Mouse (Mus musculus) hematopoietic stem cell, adult 5-6 weeks (primary cell): Measurements from ENCODE around the gene Hoxa13. TPM values are rescaled to one million over a fixed set of nuclear protein-coding genes. Genes with fewer than 3 reads are reported as not detected.

ENCODE experiments used
- ATAC-seq, 2 experiments: fragments of 125-278 bp in 1 of 2; replicated peaks in 1 of 2; 2 replicates each; pipeline ENCODE4 v1.8.0; 2016 to 2017; ENCODE audit warnings: inconsistent platforms in 2 of 2, mild to moderate bottlenecking in 2 of 2, moderate number of reproducible peaks in 2 of 2, low read depth in 1 of 2, moderate TSS enrichment in 1 of 2; ENCODE audit not compliant: low FRiP score in 2 of 2, poor library complexity in 2 of 2, severe bottlenecking in 2 of 2, insufficient read depth in 1 of 2, low TSS enrichment in 1 of 2
- total RNA-seq: library from RNA; stranded (forward); fragments of 172-1452, 232-1000 nt; gene quantifications from 2 replicates; pipeline ENCODE4 v1.2.3, GENCODE M21; 2017

Hoxa13 gene
- total RNA-seq, 1 experiment from 2014 or later, result not detected

GRCm38 (mm10) chr6:52231885-52232567 lies 28.7 kb downstream of the Hoxa13 start:
- ATAC-seq, result no peak

GRCm38 (mm10) chr6:52230516-52231165 lies 30.0 kb downstream of the Hoxa13 start, which contains the start of gene Hoxa9:
TSS of gene Hoxa9 (minus strand) at chr6:52231089.
- ATAC-seq, result no peak

GRCm38 (mm10) chr6:52229558-52230416 lies 30.9 kb downstream of the Hoxa13 start:
- ATAC-seq, result no peak

GRCm38 (mm10) chr6:52228475-52229465 lies 31.9 kb downstream of the Hoxa13 start:
- no peak for ATAC-seq

- no peak for ATAC-seq
These were observed 33.0 kb downstream of the Hoxa13 start for GRCm38 (mm10) chr6:52227470-52228222.

- ATAC-seq, result no peak
These were observed 34.0 kb downstream of the Hoxa13 start for GRCm38 (mm10) chr6:52226569-52227257.

GRCm38 (mm10) chr6:52225612-52226568 lies 34.8 kb downstream of the Hoxa13 start:
- peak; percentile 50 to 56 for ATAC-seq

GRCm38 (mm10) chr6:52224895-52225611 lies 35.6 kb downstream of the Hoxa13 start:
- ATAC-seq, result no peak

- no peak for ATAC-seq
These were observed 36.5 kb downstream of the Hoxa13 start for GRCm38 (mm10) chr6:52223939-52224760.

GRCm38 (mm10) chr6:52222729-52223128 lies 38.0 kb downstream of the Hoxa13 start:
- ATAC-seq, result no peak

- 0 out of 4 replicates have a peak, but pooled peaks of 1 of the 2 experiments have one; percentile 6 for ATAC-seq
These were observed 38.5 kb downstream of the Hoxa13 start for GRCm38 (mm10) chr6:52221993-52222685.

GRCm38 (mm10) chr6:52221337-52221992 lies 39.2 kb downstream of the Hoxa13 start, which contains the start of gene Hoxa7:
TSS of gene Hoxa7 (minus strand) at chr6:52221854.
- ATAC-seq, result peak; percentile 37 to 49
